Mouse (Mus musculus): ENCODE measurements at regions not wholly inside any gene's neighbourhood (a gene's known extent, or its start where the extent isn't known, plus 50 kb on each side); places are given as distances from the start of the nearest gene placed in this dataset.
"Not testable (repeated sequence)": the region's sequence is repeated elsewhere in the genome, so short reads cannot be mapped to it uniquely, and the experiment has no call there.

GRCm38 (mm10) chr2:149283274-149283673, 121.6 kb upstream of the Cst10 start:
- Histone ChIP-seq H3K4me2 (replicated peaks) (no peak overlapping the region), H3K27ac (no peak overlapping the region), H3K36me3 (no peaks in the 10 kb centered on the region), H3K9me3 (no peaks in the 10 kb centered on the region), H3K27me3 (no peaks in the 10 kb centered on the region), H3K4me1 (no peaks in the 10 kb centered on the region), H3K9ac (no peak overlapping the region), H3K4me3 (no peak overlapping the region)
- no peak for ATAC-seq (ENCODE audit: low FRiP score, low read depth)
- 78% methylated on average over 5 of the region's 5 CpGs for WGBS

- WGBS, result 64% methylated on average over 1 of the region's 1 CpGs
- Histone ChIP-seq H3K27ac (no peak overlapping the region), H3K27me3 (no peaks in the 10 kb centered on the region), H3K9me3 (no peaks in the 10 kb centered on the region), H3K4me2 (replicated peaks) (no peak overlapping the region), H3K9ac (no peak overlapping the region), H3K4me1 (no peaks in the 10 kb centered on the region), H3K4me3 (no peak overlapping the region), H3K36me3 (no peaks in the 10 kb centered on the region)
- ATAC-seq (ENCODE audit: low FRiP score, low read depth), result no peak
These were observed 120.7 kb upstream of the Cst10 start for GRCm38 (mm10) chr2:149284199-149284598.

GRCm38 (mm10) chr2:149296936-149297335, 107.9 kb upstream of the Cst10 start:
- 86% methylated on average over 2 of the region's 2 CpGs for WGBS
- not testable (repeated sequence) for H3K36me3 ChIP-seq; H3K9me3 ChIP-seq; H3K27me3 ChIP-seq; H3K4me3 ChIP-seq; H3K4me1 ChIP-seq; H3K27ac ChIP-seq; H3K9ac ChIP-seq; ATAC-seq (ENCODE audit: low FRiP score, low read depth); H3K4me2 ChIP-seq (replicated peaks)

GRCm38 (mm10) chr2:149305553-149305952, 99.3 kb upstream of the Cst10 start:
- no peaks in the 10 kb centered on the region for H3K36me3 ChIP-seq
- H3K9me3 ChIP-seq, result peaks cover 24% of the 10 kb centered on the region
- no peak overlapping the region for H3K4me2 ChIP-seq (replicated peaks)
- 80% methylated on average over 1 of the region's 1 CpGs for WGBS
- H3K4me1 ChIP-seq, result no peaks in the 10 kb centered on the region
- no peak overlapping the region for H3K27ac ChIP-seq
- no peaks in the 10 kb centered on the region for H3K27me3 ChIP-seq
- H3K4me3 ChIP-seq, result no peak overlapping the region
- no peak for ATAC-seq (ENCODE audit: low FRiP score, low read depth)
- H3K9ac ChIP-seq, result no peak overlapping the region

- H3K9ac ChIP-seq, result no peak overlapping the region
- H3K4me3 ChIP-seq, result no peak overlapping the region
- H3K36me3 ChIP-seq, result no peaks in the 10 kb centered on the region
- no peaks in the 10 kb centered on the region for H3K27me3 ChIP-seq
- no peak overlapping the region for H3K4me2 ChIP-seq (replicated peaks)
- peak; percentile 59; the same call in 1 of the 2 replicates for ATAC-seq (ENCODE audit: low FRiP score, low read depth)
- 16% methylated on average over 3 of the region's 3 CpGs for WGBS
- no peak overlapping the region for H3K27ac ChIP-seq
- H3K4me1 ChIP-seq, result no peaks in the 10 kb centered on the region
- H3K9me3 ChIP-seq, result no peaks in the 10 kb centered on the region
These were observed 54.5 kb upstream of the Cst10 start for GRCm38 (mm10) chr2:149350239-149350811.

Measured in limb, embryonic 13.5 days (tissue).